Mouse (Mus musculus): ENCODE measurements around the gene Cdh13. TPM values are rescaled to one million over a fixed set of nuclear protein-coding genes. Genes with fewer than 3 reads are reported as not detected.

Gene Cdh13
- polyA plus RNA-seq, 1 experiment: 56.6 TPM

DNA sequence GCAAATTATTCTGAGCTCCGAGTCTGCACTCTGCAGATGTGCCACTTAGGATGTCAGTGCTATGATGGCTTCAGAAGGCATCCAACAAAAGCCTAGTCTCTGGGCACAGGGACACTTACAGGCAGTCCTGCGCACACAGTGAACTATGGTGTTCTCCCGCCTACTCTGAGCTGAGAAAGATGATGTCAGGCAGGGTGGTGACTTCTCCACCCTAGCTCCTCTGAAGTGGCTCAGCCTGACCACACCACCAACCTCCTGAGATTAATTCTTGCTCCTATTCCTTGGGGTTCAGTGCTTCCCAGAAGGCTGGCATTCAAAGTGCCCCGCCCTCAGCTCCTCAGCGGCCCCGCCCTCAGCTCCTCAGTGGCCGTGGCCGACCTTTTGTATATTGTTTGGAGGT lies 219.0 kb downstream of the Cdh13 start:
- no peaks in the 10 kb centered on the region for H3K27me3 ChIP-seq (ENCODE audit: control insufficient read depth, insufficient read depth, insufficient read length)
- no peak overlapping the region for H3K4me3 ChIP-seq
- H3K4me2 ChIP-seq (ENCODE audit: low read depth): no peak overlapping the region
- H3K36me3 ChIP-seq (ENCODE audit: control insufficient read depth, insufficient read depth): peaks cover 4% of the 10 kb centered on the region
- TF ChIP-seq REST (IDR thresholded peaks at IDR 0.05; ENCODE audit: insufficient read depth, insufficient read length) (no peak), USF1 (IDR thresholded peaks at IDR 0.05; ENCODE audit: low read depth) (no peak)
- no peak overlapping the region for H3ac ChIP-seq (ENCODE audit: control insufficient read depth, insufficient read length)
- no peaks in the 10 kb centered on the region for H3K79me2 ChIP-seq (ENCODE audit: control insufficient read depth, insufficient read depth)

DNA sequence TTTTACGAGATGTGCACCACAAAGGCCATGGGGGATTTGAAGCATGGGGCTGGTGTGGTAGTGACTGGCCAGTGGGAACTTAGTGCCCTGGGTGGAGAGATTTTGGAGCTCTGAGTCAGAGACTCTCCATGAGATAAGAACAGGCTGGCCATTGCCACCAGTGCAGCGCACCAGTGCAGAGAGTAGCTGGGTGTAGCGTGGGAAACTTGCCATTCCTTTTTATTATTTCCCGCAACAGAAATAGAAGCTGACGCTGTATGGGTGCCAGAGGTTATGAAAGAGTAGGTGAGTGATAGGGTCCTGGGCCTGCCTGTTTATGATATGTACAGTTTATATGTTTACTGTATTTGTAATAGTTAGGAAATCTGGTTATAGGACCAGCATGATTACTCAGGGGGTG lies 225.9 kb downstream of the Cdh13 start:
- H3ac ChIP-seq (ENCODE audit: control insufficient read depth, insufficient read length): no peak overlapping the region
- peaks cover 4% of the 10 kb centered on the region for H3K36me3 ChIP-seq (ENCODE audit: control insufficient read depth, insufficient read depth)
- H3K4me3 ChIP-seq: no peak overlapping the region
- H3K79me2 ChIP-seq (ENCODE audit: control insufficient read depth, insufficient read depth): no peaks in the 10 kb centered on the region
- no peaks in the 10 kb centered on the region for H3K27me3 ChIP-seq (ENCODE audit: control insufficient read depth, insufficient read depth, insufficient read length)
- TF ChIP-seq USF1 (IDR thresholded peaks at IDR 0.05; ENCODE audit: low read depth) (no peak), TCF3 (IDR thresholded peaks at IDR 0.05; ENCODE audit: insufficient read length, low read depth) (no peak), MYOG (IDR thresholded peaks at IDR 0.05; ENCODE audit: control insufficient read depth in 1 of 3, insufficient read depth in 1 of 3, insufficient read length in 2 of 3, low read depth in 2 of 3) (no peak), MAX (IDR thresholded peaks at IDR 0.05; ENCODE audit: low read depth) (no peak), POLR2AphosphoS2 (IDR thresholded peaks at IDR 0.05; ENCODE audit: insufficient read length, low read depth) (no peak), TCF12 (IDR thresholded peaks at IDR 0.05; ENCODE audit: insufficient read depth, poor library complexity, severe bottlenecking) (no peak), POLR2A (IDR thresholded peaks at IDR 0.05; ENCODE audit: insufficient read length, low read depth) (no peak), MYOD1 (IDR thresholded peaks at IDR 0.05; ENCODE audit: control insufficient read depth in 1 of 3, insufficient read length in 2 of 3, low read depth in 2 of 3) (no peak), REST (IDR thresholded peaks at IDR 0.05; ENCODE audit: insufficient read depth, insufficient read length) (no peak), E2F4 (IDR thresholded peaks at IDR 0.05; ENCODE audit: insufficient read depth) (no peak), SRF (IDR thresholded peaks at IDR 0.05; ENCODE audit: control insufficient read depth, insufficient read length, low read depth) (no peak), CEBPB (IDR thresholded peaks at IDR 0.05; ENCODE audit: insufficient read depth, poor library complexity, severe bottlenecking) (no peak)
- no peak overlapping the region for H3K4me2 ChIP-seq (ENCODE audit: low read depth)

DNA sequence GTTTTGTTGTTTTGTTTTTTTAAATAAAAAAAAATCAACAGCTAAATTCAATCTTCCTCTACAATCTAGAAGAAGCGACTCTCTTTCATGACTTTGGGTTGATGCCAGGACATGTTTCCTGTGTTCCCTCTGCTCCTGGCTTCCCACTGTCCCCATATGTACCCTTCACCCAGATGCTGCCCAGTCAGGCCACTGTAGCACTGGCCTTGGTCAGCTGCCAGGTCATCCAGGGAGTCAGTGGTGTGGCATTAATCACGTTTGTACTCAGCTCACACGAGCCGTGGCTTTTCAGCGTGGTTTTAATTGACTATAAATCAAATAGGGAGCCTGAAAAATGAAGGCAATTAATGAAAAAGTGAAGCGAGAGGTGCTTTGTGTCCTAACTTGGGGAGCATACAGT lies 229.7 kb downstream of the Cdh13 start:
- no peaks in the 10 kb centered on the region for H3K36me3 ChIP-seq (ENCODE audit: control insufficient read depth, insufficient read depth)
- H3K4me2 ChIP-seq (ENCODE audit: low read depth): no peak overlapping the region
- H3K4me3 ChIP-seq: no peak overlapping the region
- H3K27me3 ChIP-seq (ENCODE audit: control insufficient read depth, insufficient read depth, insufficient read length): no peaks in the 10 kb centered on the region
- TF ChIP-seq REST (IDR thresholded peaks at IDR 0.05; ENCODE audit: insufficient read depth, insufficient read length): no peak
- TF ChIP-seq MYOG (IDR thresholded peaks at IDR 0.05; ENCODE audit: control insufficient read depth in 1 of 3, insufficient read depth in 1 of 3, insufficient read length in 2 of 3, low read depth in 2 of 3): no peak
- TF ChIP-seq E2F4 (IDR thresholded peaks at IDR 0.05; ENCODE audit: insufficient read depth): no peak
- no peak for TF ChIP-seq TCF3 (IDR thresholded peaks at IDR 0.05; ENCODE audit: insufficient read length, low read depth)
- TF ChIP-seq MAX (IDR thresholded peaks at IDR 0.05; ENCODE audit: low read depth): no peak
- no peak for TF ChIP-seq CEBPB (IDR thresholded peaks at IDR 0.05; ENCODE audit: insufficient read depth, poor library complexity, severe bottlenecking)
- no peak for TF ChIP-seq POLR2AphosphoS2 (IDR thresholded peaks at IDR 0.05; ENCODE audit: insufficient read length, low read depth)
- TF ChIP-seq SRF (IDR thresholded peaks at IDR 0.05; ENCODE audit: control insufficient read depth, insufficient read length, low read depth): no peak
- no peak for TF ChIP-seq USF1 (IDR thresholded peaks at IDR 0.05; ENCODE audit: low read depth)
- TF ChIP-seq MYOD1 (IDR thresholded peaks at IDR 0.05; ENCODE audit: control insufficient read depth in 1 of 3, insufficient read length in 2 of 3, low read depth in 2 of 3): no peak
- TF ChIP-seq POLR2A (IDR thresholded peaks at IDR 0.05; ENCODE audit: insufficient read length, low read depth): no peak
- TF ChIP-seq TCF12 (IDR thresholded peaks at IDR 0.05; ENCODE audit: insufficient read depth, poor library complexity, severe bottlenecking): no peak
- no peak overlapping the region for H3ac ChIP-seq (ENCODE audit: control insufficient read depth, insufficient read length)
- H3K79me2 ChIP-seq (ENCODE audit: control insufficient read depth, insufficient read depth): no peaks in the 10 kb centered on the region

DNA sequence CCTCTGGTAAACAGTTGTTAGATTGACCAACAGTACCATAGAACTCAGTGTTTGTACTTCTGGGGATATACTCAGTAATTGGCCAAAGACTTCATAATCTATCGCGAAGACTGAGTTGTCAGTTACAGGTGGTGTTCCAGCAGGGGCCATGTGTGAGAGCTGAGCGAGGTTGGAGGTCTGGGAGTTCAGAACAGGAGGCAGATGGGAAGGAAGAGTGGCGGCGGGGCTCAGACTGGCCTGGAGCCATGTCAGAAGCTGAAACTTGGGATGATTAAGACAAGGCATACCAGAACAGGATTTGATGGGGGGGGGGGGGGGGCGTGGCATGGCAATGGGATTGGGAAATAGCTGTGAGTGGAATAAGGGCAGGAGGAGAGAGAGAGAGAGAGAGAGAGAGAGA lies 232.1 kb downstream of the Cdh13 start:
- Histone ChIP-seq H3K27me3 (ENCODE audit: control insufficient read depth, insufficient read depth, insufficient read length) (no peaks in the 10 kb centered on the region), H3K36me3 (ENCODE audit: control insufficient read depth, insufficient read depth) (no peaks in the 10 kb centered on the region), H3K4me3 (no peak overlapping the region)

DNA sequence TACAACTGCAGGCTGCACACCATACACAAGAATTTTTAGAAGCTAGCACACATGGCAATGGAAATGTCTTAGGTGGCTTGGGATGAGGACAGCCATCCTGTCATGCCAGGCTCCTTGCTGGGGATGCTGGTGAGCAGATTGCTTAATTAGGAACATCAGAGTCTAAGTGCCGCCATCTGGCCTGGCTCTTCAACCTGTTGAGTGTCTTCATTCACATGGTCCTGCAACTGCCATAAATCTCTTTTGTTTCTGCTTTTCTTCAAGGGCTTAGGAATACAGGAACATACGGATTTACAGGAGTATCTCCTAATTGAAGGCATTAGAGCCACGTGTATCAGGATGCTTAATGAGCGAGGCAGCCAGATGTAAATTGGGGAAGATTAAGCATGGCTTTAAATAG lies 233.5 kb downstream of the Cdh13 start:
- no peaks in the 10 kb centered on the region for H3K27me3 ChIP-seq (ENCODE audit: control insufficient read depth, insufficient read depth, insufficient read length)
- TF ChIP-seq POLR2A (IDR thresholded peaks at IDR 0.05; ENCODE audit: insufficient read length, low read depth) (no peak), USF1 (IDR thresholded peaks at IDR 0.05; ENCODE audit: low read depth) (no peak), REST (IDR thresholded peaks at IDR 0.05; ENCODE audit: insufficient read depth, insufficient read length) (no peak)
- H3K36me3 ChIP-seq (ENCODE audit: control insufficient read depth, insufficient read depth): no peaks in the 10 kb centered on the region
- H3K79me2 ChIP-seq (ENCODE audit: control insufficient read depth, insufficient read depth): no peaks in the 10 kb centered on the region
- H3ac ChIP-seq (ENCODE audit: control insufficient read depth, insufficient read length): no peak overlapping the region
- no peak overlapping the region for H3K4me2 ChIP-seq (ENCODE audit: low read depth)
- H3K4me3 ChIP-seq: no peak overlapping the region

More for the DNA sequence above, 232.1 kb downstream of the Cdh13 start:
- TF ChIP-seq CEBPB (IDR thresholded peaks at IDR 0.05; ENCODE audit: insufficient read depth, poor library complexity, severe bottlenecking) (no peak), SRF (IDR thresholded peaks at IDR 0.05; ENCODE audit: control insufficient read depth, insufficient read length, low read depth) (no peak), POLR2A (IDR thresholded peaks at IDR 0.05; ENCODE audit: insufficient read length, low read depth) (no peak), REST (IDR thresholded peaks at IDR 0.05; ENCODE audit: insufficient read depth, insufficient read length) (no peak), TCF3 (IDR thresholded peaks at IDR 0.05; ENCODE audit: insufficient read length, low read depth) (no peak), MYOG (IDR thresholded peaks at IDR 0.05; ENCODE audit: control insufficient read depth in 1 of 3, insufficient read depth in 1 of 3, insufficient read length in 2 of 3, low read depth in 2 of 3) (no peak), TCF12 (IDR thresholded peaks at IDR 0.05; ENCODE audit: insufficient read depth, poor library complexity, severe bottlenecking) (no peak), USF1 (IDR thresholded peaks at IDR 0.05; ENCODE audit: low read depth) (no peak), MYOD1 (IDR thresholded peaks at IDR 0.05; ENCODE audit: control insufficient read depth in 1 of 3, insufficient read length in 2 of 3, low read depth in 2 of 3) (no peak), POLR2AphosphoS2 (IDR thresholded peaks at IDR 0.05; ENCODE audit: insufficient read length, low read depth) (no peak), E2F4 (IDR thresholded peaks at IDR 0.05; ENCODE audit: insufficient read depth) (no peak), MAX (IDR thresholded peaks at IDR 0.05; ENCODE audit: low read depth) (no peak)
- no peak overlapping the region for H3ac ChIP-seq (ENCODE audit: control insufficient read depth, insufficient read length)
- H3K79me2 ChIP-seq (ENCODE audit: control insufficient read depth, insufficient read depth): no peaks in the 10 kb centered on the region
- H3K4me2 ChIP-seq (ENCODE audit: low read depth): no peak overlapping the region

All from myocyte (in vitro differentiated cells).